Mouse (Mus musculus) thymus, adult 2 months (tissue): Measurements from ENCODE around the gene Myoz1. TPM values are rescaled to one million over a fixed set of nuclear protein-coding genes. Genes with fewer than 3 reads are reported as not detected.

Source experiments
- DNase-seq: peaks from one replicate; pipeline ENCODE4 v3.0.0; 2021
- H3K27ac ChIP-seq: fragments of 200-500 bp; 2 replicates; pipeline ENCODE4 v1.5.1; 2012; ENCODE audit warnings: low read length, control low read depth; ENCODE audit not compliant: control insufficient read depth, insufficient read depth
- H3K27me3 ChIP-seq: fragments of 200-500 bp; 2 replicates; pipeline ENCODE4 v1.6.1; 2012; ENCODE audit warnings: mild to moderate bottlenecking, low read length, moderate library complexity, mixed read lengths; ENCODE audit not compliant: control insufficient read depth, insufficient read depth
- H3K36me3 ChIP-seq: fragments of 200-500 bp; 2 replicates; pipeline ENCODE4 v1.6.1; 2012; ENCODE audit warnings: mild to moderate bottlenecking, low read length, moderate library complexity; ENCODE audit not compliant: control insufficient read depth, insufficient read depth
- H3K4me1 ChIP-seq: fragments of 200-500 bp; replicated peaks from 2 replicates; pipeline ENCODE4 v1.6.1; 2012; ENCODE audit warnings: low read length; ENCODE audit not compliant: control insufficient read depth, insufficient read depth
- H3K4me3 ChIP-seq: fragments of 200-500 bp; 2 replicates; pipeline ENCODE4 v1.5.1; 2012; ENCODE audit warnings: mild to moderate bottlenecking, low read length, control low read depth, moderate library complexity; ENCODE audit not compliant: control insufficient read depth, insufficient read depth
- CTCF ChIP-seq: fragments of 200-500 bp; IDR thresholded peaks from 2 replicates; pipeline ENCODE4 v1.5.1; 2012; ENCODE audit warnings: mild to moderate bottlenecking, control low read depth, low read length, moderate library complexity, borderline replicate concordance; ENCODE audit not compliant: control insufficient read depth, poor library complexity, insufficient read depth; ENCODE audit errors: extremely low read depth
- POLR2A ChIP-seq: fragments of 200-500 bp; IDR thresholded peaks from 2 replicates; pipeline ENCODE4 v1.6.1; 2012; ENCODE audit warnings: mild to moderate bottlenecking, low read length, control low read depth, moderate library complexity; ENCODE audit not compliant: control insufficient read depth, poor library complexity, insufficient read depth; ENCODE audit errors: extremely low read depth
- WGBS: fragments of 180-500 bp; shearing (Covaris S2); methylation state at CpG from one replicate; pipeline ENCODE4 v1.1.7; 2018; 5-methylcytosine and 5-hydroxymethylcytosine counted together
- polyA plus RNA-seq: library from polyadenylated mRNA; depleted of rRNA; stranded (reverse); fragments of >200 nt; gene quantifications from 2 replicates; pipeline ENCODE4 v1.2.3, GENCODE M21; 2012; rRNA removed

Myoz1 gene
- polyA plus RNA-seq, 1 experiment, result 0.82 TPM

DNA sequence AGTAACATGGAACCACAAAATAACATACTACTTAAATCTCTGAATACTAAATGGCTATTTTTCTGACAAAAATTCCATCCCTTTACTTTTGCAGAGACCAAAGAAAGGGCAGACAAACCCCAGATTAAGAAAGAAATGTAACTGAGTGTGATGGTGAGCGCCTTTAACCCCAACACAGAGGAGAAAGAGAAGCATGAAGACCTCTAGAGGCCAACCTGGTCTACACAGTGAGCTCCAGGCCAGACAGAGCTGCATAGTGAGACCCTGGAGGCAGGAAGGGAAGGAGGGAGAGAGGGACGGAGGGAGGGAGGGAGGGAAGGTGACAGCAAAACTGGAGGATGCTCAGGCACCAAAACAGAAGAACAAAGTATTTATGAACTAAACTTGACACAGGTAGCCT is 56.1 kb downstream of the Myoz1 start:
- TF ChIP-seq CTCF, result no peak
- TF ChIP-seq POLR2A, result no peak
- Histone ChIP-seq H3K27ac (no peak overlapping the region), H3K27me3 (no peaks in the 10 kb centered on the region), H3K36me3 (no peaks in the 10 kb centered on the region), H3K4me1 (no peaks in the 10 kb centered on the region), H3K4me3 (no peak overlapping the region)
- WGBS, result 90% methylated on average over 2 of the region's 2 CpGs
- DNase-seq, result no peak

DNA sequence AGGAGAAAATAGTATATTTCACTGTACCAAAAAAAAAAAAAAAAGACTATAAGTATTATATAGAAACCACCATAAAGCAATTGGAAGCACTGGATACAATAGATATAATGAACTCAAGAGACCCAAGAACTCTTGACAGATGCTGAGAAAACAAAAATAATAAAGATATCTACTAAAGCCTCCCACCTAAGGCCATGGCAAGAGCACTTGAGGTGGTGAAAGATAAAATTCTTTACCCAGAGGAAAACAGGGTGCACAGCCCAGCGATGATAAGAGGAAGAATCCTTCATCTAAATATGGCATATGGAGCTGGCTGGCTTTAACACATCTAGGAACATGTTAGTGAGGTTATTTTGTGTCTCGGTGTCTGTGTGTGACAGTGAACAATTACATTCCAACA is 56.8 kb downstream of the Myoz1 start:
- no peak for DNase-seq
- H3K27me3 ChIP-seq, result no peaks in the 10 kb centered on the region
- H3K4me1 ChIP-seq, result no peaks in the 10 kb centered on the region
- no peaks in the 10 kb centered on the region for H3K36me3 ChIP-seq
- H3K27ac ChIP-seq, result no peak overlapping the region
- TF ChIP-seq POLR2A (no peak), CTCF (no peak)
- no peak overlapping the region for H3K4me3 ChIP-seq
- 95% methylated on average over 2 of the region's 2 CpGs for WGBS

Other genes with a start within 250 kb of the Myoz1 start
- gene Cfap70, start 204.3 kb downstream of the Myoz1 start, polyA plus RNA-seq, result 0.06 TPM in 1 of 2 replicates, not detected in the other
- 82.2 and 91.8 TPM in 2 replicates for gene Anxa7, start 176.4 kb downstream of the Myoz1 start, polyA plus RNA-seq
- 2.9 and 3.9 TPM in 2 replicates for gene Mss51, start 159.6 kb downstream of the Myoz1 start, polyA plus RNA-seq
- gene Ppp3cb, start 110.0 kb downstream of the Myoz1 start, polyA plus RNA-seq, result 26.1 and 29.1 TPM in 2 replicates
- 3.2 and 3.9 TPM in 2 replicates for gene Usp54, start 15.5 kb downstream of the Myoz1 start, polyA plus RNA-seq
- 0.51 and 2.8 TPM in 2 replicates for gene Synpo2l, start 11.8 kb upstream of the Myoz1 start, polyA plus RNA-seq
- gene Sec24c, start 17.8 kb upstream of the Myoz1 start, polyA plus RNA-seq, result 486 and 497 TPM in 2 replicates
- gene Fut11, start 38.4 kb upstream of the Myoz1 start, polyA plus RNA-seq, result 19.2 and 23.4 TPM in 2 replicates
- 33.5 and 39.5 TPM in 2 replicates for gene Chchd1, start 46.5 kb upstream of the Myoz1 start, polyA plus RNA-seq
- gene Zswim8, start 51.0 kb upstream of the Myoz1 start, polyA plus RNA-seq, result 296 and 301 TPM in 2 replicates
- gene Ndst2, start 78.0 kb upstream of the Myoz1 start, polyA plus RNA-seq, result 42.2 and 46.2 TPM in 2 replicates
- 36.4 and 42.3 TPM in 2 replicates for gene Camk2g, start 137.5 kb upstream of the Myoz1 start, polyA plus RNA-seq
- 5.6 and 6.4 TPM in 2 replicates for gene Plau, start 180.1 kb upstream of the Myoz1 start, polyA plus RNA-seq